Mouse (Mus musculus): ENCODE data around the gene Shq1. TPM values are rescaled to one million over a fixed set of nuclear protein-coding genes. Genes with fewer than 3 reads are reported as not detected.
A peak's percentile ranks its signal among the peaks of the same experiment; 100 is the strongest.

The Shq1 gene
- total RNA-seq, 4 experiments from 2014 or later = 1.3 to 3.1 (median 1.8) TPM

DNA sequence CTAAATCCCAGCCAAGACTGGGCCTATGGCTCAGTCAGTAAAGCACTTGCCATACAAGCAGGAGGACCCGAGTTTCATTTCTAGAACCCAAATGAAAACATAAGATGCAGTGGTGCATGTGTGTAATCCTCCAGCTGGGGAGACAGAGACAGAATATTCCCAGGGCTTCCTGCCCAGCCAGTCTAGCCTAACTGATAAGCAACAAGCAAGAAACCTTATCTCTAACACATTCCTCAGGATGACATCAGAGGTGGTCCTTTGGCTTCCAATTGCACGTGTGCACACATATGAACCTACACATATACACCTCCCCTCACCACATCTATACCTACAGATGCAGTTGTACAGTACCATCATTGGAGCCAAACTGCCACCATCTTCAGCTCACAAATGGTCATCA lies 2.1 kb downstream of the Shq1 start:
- DNase-seq (ENCODE audit: low spot score in 2 of 2) = no peak

DNA sequence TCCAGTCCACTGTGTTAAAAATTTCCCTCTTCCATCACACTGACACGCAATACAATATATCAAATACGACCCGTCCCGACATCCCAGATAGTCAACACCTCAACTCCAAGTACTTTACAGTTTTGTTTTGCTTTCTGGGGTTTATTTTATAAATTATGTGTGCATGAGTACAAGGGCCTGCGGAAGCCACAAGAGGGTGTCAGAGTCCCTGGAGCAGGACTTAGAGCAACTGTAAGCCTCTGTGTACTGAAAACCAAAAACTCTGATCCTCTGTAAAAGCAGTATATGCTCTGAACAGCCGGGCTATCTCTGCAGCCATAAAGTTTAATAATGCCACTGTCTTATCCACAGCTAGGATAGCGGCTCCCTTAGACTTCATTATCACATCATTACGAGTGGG lies 3.3 kb downstream of the Shq1 start:
- no peak for DNase-seq (ENCODE audit: low spot score in 2 of 2)

DNA sequence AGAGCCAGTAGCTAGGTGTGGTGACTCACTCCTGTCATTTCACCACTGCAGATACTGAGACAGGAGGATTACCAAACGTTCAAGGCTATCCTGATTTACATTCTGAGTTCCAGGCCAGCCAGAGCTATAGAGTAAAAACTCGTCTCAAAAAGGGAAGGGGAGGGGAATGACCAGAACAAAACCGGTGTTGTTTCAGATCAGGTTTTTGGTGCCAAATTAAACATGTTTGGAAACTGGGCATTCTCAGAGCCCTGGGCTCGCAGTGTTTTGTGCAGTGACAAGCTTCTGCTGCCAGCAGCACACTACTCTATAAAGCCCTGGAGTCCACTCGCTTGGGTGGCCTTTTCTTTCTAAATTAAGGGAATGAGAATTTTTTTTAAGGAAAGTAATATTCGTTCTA lies 8.7 kb downstream of the Shq1 start:
- DNase-seq (ENCODE audit: low spot score in 2 of 2) = no peak

DNA sequence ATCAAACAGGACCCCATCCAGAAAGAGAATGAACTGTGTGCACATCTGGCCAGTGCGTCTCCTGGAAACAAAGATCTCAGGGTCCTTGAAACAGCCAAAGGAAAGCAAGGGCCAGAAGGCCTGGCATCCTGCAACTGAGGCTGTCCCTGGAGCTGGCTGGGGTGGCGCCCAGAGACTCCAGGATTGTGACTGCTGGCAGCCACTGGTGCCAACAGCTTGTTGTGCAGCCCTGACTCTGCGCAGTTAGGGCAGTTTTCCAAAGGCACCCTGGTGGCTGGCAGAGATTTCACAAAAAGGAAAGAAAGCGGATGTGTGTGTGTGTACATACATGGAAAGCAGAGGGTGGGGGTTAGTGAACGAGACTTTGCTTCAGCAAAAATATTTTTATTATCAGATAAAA lies 10.6 kb downstream of the Shq1 start:
- peak; percentile 21 to 62 for DNase-seq (ENCODE audit: low spot score in 2 of 2)

DNA sequence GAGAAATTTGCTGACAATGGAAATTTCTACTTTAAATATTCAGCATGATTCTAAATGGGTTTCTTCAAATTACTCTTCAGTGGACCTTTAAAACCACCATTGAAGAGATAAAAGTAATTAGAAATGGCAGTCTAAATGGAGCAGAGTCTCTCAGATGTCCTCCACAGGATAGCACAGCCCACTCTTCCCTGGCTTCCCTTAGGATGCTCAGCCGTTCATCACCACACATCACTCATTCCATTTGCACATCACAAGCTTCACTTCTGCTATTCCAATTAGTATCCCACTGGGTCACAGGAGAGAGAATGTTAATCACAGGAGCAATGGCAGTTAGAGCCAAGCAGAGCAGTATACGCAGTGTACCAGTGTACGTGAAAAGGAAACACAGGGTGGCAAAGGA lies 18.4 kb downstream of the Shq1 start:
- no peak for DNase-seq (ENCODE audit: low spot score in 2 of 2)

DNA sequence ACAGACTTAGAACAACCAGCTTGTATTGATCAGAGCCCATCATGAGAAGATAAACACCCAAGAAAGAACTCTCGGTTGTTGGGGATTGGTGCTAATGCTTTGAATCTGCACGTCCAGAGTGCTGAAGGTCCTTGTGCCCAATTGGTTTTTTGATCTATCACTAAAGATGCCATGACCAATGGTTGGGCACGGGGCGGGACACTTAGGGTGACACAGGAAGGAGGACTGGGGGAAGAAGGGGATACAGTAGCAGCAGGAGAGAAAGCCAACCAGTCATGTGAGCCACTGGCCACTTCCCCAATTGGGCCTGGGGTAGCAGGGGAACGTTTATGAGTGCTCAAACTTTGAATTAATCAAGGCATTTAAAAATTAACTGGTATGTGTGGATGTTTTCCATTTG lies 23.8 kb downstream of the Shq1 start:
- no peak for DNase-seq (ENCODE audit: low spot score in 2 of 2)

DNA sequence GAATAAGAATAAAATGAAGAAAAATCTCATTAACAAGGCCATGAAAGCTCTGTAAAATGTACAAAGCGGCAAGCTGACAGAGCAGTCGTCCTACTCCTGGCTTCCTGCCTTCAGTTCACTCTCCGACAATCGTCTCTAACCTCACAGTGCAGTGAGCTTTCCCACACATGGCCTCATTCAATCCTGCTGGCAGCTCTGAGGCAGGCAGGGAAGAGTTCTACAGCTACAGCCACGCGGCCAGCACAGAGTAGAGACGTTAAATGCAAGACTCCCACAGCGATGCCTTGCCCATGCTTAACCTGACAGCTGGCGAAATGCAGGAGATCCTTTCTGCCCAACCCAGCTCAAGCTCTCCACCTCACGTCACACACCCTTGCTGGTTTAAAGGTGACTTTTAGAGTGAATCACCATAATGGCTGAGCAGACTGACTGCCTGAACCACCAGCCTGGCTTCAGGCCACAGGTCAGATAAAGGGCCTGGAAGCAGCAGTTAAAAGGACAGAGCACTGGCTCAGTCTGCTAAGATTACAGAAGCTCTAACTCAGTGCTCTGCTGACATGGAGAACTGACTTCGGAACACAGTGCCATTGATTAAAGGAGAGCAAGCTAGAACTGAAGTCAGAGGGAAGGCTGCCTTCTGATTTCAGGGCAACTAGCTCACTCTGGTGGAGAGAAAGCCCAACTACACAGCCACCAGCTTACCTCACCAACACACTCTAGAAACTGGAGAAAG lies 25.3 kb downstream of the Shq1 start:
- DNase-seq (ENCODE audit: low spot score in 2 of 2) = peak; percentile 9 to 10

DNA sequence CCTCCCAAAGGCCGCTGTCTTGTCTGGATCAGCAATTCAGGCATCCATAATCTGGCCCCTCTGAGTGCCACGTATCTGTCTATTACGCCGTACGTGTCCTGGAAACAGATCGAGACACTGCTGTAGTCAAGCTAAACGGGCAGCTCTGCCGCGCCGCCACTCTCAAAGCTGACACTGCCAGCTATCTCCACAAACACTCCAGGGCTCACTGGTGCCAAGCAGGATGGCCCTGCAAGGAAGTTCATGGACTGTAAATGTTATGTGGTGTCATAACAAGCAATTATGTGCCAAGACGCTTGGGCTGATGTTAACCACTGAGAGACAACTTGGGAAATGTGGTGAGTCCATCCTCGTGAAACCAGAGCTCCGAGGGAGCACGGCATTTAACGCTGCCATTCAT lies 26.3 kb downstream of the Shq1 start:
- DNase-seq (ENCODE audit: low spot score in 2 of 2) = no peak

DNA sequence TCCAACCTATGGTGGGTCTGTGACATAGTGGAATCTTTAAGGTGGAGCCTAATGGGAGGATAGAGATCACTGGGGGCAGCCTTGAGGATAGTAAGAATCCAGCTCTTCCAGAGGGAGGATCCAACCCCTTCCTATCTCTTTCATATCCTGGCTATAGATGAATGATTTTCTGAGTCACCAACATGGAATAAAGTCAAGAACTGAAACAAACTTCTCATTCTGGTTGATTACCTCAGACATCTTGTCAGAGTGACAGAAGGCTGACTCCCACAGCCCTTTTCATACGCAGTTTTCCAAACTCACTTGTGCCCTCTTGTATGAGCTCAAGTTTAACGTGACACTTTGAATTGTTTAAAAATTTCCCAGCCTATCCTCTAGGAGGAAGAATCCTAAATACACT lies 28.2 kb downstream of the Shq1 start:
- DNase-seq (ENCODE audit: low spot score in 2 of 2) = no peak

DNA sequence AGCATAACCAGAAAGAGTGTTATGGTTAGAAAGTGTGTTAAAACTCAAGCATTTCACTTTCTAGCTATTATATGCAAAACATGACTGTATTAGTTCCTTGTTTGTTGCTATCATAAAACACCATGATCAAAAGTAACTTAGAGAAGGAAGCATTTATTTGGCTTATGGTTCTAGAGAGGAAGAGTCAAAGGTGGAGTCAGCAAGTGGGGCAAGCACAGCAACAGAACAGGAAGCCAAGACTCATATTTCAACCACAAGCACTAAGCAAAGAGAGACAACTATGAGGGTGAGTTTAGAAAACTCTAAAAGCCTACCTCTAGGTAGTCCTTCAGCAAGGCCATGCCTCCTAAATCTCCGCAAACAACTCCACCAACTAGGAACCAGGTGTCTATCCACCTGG lies 30.4 kb downstream of the Shq1 start:
- DNase-seq (ENCODE audit: low spot score in 2 of 2) = no peak

DNA sequence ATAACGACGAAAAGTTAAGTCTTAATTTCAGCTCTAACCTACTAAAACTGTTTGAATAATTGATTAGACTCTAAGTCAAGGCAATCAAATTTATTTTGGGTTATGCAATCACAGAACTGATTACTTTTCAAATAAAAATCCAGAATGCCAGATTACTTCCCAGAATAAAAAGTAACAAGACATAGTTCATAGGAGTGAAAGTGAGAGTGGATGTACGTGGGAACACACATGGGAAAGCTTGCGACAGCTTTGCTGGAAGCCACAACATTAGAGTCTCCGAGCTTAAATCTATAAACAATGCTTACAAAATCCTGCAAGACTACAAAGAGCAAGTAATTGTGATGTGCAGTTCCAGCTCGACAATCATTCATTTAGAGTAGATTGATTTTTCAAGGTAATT lies 41.9 kb downstream of the Shq1 start:
- no peak for DNase-seq (ENCODE audit: low spot score in 2 of 2)

DNA sequence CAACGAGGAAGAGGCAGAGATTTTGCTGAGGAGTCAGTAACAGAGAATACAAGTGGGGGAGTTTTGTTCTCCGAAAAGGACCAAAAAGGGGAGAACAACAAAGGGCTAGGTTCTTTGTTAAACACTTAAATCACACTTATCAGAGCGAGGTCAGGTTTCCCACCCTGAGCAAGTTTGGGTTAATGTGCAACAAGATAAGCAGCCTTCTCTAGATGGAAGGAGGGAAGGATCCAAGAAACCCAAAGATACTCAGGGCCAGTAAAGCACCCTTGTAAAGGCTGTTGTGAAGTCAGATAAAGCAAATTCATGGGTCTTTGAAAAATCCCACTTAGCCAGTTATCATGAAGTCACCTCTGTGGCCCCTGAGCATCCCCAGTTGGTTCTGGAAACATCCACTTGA lies 42.7 kb downstream of the Shq1 start:
- DNase-seq (ENCODE audit: low spot score in 2 of 2) = no peak

DNA sequence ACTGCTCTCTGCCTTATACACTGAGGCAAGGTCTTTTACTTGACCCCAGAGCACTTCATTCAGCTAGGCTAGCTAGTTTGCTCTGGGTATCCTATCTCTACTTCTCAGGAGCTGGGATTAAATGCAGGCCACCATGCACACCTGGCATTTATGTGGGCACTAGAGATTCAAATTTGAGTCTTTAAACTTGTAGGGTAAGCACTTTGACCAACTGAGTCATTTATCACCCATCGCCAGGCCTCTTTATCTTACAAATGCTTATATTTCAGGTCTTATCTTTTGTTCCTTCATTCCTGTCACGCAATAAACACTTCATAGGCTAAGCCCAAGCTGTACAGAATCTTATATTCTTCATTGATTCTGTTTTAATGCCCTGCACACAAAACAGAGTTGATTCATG lies 47.0 kb downstream of the Shq1 start:
- DNase-seq (ENCODE audit: low spot score in 2 of 2) = no peak

DNA sequence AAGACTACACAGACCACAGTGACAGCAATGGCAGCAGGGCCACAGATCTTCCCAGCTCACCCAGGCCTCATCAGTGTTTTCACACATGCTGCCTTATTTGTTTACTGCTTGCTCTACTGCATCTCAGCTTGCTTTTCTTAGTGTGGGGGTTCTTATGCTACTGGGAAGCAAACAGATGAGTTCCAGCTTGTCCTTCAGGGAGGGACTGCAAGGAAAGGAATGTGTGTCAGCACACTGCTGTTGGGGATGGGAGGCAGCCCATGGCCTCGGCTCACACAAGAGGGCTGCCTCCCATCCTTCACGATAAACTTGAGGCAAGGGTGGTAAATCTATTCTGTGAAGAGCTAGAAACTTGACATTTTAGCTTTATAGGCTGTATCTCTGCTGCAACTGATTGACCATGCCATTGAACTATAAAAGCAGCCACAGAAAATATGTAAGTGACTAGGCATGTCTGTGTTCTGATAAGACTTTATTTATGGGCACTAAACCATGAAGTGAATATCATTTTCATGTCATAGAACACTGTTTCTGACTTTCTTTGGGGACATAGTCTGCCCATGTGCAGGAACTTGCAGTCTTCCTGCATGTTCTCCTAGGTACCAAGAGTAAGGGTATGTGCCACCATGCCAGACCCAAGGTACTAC lies 48.0 kb downstream of the Shq1 start:
- no peak for DNase-seq (ENCODE audit: low spot score in 2 of 2)

DNA sequence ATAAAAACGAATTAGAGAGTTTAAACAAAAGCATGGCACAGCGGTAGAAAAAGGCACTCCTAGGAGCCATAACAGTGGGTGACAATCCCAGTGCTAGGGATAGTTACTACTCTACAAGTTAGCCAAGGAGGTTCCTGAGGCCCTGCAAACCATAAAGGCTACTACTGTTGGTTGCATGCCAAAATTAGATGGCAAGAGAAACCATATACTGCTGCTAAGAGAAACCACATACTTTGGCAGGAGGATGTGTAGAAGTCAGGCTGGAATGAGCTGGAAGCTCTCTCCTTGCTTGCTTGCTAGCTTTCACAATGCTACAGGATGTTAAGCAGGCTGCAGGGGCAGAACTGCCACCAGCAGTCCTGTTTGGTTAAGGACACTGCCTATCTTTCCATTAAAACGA lies 50.5 kb downstream of the Shq1 start:
- no peak for DNase-seq (ENCODE audit: low spot score in 2 of 2)

DNA sequence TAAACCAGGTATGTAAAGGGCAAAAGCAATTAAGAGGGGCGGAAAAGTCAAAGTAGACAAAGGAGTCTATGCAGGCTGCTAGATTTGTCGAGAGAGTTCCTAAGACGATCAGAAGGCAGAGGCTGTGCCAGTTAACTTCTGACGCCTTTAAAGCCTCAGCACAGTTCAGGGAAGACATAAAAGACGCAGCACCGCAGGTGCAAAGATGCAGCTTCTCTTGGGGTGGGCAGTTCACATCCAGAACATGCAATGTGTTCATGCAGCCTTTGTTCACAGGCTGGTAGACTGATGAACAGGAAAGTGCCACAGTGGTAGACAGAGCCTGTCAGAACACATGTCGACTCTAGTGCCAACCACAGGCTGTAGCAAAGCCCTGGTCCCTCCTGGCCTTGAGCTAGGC lies 51.6 kb downstream of the Shq1 start:
- DNase-seq (ENCODE audit: low spot score in 2 of 2) = no peak

DNA sequence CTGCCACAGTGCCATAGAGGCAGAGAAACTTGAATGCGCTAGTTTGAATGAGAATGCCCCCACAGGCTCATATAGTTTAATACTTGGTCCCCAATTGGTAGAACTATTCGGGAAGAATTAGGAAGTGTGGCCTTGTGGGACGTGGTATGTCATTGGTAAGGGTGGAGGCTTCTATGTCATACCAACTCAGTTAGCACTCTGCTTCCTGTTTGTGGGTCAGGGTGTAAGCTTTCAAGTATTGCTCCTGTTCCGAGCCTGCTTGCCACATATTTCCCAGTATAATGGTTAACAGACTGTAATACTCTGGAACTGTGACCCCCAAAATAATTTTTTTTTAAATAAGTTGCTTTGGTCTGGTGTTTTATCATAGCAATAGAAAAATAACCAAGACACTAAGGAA lies 54.8 kb downstream of the Shq1 start:
- DNase-seq (ENCODE audit: low spot score in 2 of 2) = no peak

DNA sequence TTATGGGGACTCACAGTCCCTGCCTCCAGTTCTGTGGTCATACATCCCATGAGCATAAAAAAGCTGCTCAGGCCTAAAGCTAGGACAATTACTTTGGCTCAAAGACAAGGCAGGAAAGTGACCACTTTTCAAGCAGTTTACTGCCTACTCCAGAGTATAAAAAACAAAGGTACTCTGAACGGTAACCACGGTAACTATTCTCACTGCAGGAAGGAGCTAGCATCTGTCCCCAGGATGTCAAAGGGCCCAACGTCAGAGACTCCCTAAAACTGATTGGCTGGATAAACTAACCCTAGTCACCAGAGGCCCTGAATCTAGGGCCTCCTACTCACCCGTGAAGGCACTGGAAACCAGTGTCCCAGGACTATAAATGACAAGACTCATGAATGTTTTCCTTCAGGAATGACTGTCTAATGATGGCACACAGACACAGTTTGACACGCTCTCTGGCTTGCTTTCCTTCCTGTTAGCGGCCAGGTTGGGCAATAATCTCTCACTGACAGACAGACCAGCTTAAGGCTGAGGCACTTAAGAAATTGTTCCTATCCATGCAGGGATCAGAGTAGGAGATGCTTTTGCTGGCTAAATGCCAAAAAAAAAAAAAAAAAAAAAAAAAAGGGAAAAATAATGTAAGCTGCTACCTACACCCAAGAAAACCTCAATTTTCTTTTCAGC lies 57.2 kb downstream of the Shq1 start:
- DNase-seq (ENCODE audit: low spot score in 2 of 2) = no peak

DNA sequence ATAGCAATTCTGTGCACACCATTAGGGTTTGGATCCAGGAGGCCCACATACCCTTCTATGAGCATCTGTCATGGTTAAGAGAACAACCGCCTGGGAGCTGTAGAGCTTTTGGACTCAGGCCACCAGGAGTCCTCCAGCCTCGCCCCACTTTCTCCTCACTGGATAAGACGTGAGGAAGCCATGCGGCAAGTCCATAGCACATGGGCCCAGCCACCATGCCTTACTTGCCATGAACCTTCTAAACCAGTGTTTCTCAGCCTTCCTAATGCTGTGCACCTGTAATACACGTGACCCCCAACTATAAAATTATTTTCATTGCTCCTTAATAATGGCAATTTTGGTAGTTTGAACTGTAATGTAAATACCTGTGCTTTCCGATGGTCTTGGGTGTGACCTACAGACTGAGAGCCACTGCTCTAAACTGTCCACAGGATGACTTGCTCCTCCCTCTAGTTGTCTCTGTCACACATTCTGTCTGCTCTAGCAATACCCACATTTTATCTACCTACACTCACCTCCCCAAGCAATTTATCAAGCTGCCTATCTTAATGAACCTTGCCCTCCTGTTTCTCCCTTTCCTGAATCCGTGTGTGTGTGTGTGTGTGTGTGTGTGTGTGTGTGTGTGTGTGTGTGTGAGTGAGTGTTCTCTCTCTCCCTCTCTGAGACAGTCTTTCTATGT lies 59.9 kb downstream of the Shq1 start:
- no peak for DNase-seq (ENCODE audit: low spot score in 2 of 2)

DNA sequence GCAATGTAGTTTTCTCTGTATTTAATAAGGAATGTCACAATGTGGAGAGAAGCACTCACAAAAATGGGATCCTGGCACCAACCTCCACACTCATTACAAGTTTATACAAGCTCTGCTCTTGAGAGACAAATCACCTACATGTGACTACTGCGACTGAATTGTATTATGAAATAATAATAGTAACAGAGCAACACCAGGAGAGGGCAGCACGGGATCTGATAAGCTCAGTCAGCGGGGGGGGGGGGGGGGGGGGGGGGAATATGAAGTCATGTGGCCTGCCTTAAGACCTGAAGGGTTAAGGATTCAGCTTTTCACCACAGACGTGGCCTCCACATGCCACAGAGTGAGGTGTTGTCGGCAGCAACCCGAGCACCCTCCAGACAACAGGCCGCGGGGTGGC lies 60.8 kb downstream of the Shq1 start:
- no peak for DNase-seq (ENCODE audit: low spot score in 2 of 2)

DNA sequence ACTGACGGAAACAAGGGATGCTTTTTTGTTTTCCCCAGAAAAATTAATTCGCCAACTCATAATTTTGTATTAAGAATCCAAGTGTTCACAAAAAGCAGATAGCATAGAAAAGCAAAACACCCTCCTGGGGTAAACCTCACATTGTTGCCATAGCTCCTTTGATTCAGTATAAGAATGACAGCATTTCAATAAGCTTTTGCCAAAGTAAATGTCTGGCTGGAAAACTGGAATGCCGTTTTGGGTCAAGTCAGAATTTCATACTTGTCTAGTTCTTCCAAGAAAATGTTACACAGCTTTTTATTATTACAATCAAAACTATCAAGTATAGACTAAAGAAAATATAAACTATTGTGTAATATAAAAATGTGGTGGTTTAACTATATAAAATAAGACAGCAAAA lies 61.7 kb downstream of the Shq1 start:
- no peak for DNase-seq (ENCODE audit: low spot score in 2 of 2)

DNA sequence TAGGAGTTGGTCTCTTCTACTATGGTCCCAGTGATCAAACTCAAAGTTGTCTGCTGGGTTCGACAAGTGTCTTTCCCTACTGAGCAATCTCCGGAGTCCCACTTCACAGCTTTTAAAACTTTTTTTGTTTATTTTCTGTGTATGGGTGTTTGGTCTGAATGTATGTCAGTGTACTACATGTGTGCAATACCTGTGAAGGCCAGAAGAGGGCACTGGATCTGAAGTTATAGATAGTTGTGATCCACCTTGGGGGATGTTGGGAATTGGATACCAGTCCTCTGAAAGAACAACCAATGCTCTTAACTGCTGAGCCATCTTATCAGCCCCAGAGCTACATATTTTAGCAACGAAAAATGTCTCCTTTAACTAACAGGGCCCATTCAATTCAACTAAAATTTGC lies 62.5 kb downstream of the Shq1 start:
- no peak for DNase-seq (ENCODE audit: low spot score in 2 of 2)
